Mouse (Mus musculus) liver, adult 2 months (tissue): ENCODE results near the gene Prkd3. TPM values are rescaled to one million over a fixed set of nuclear protein-coding genes. Genes with fewer than 3 reads are reported as not detected.
A peak's percentile ranks its signal among the peaks of the same experiment; 100 is the strongest.

Experiments used
- DNase-seq: peaks from one replicate; pipeline ENCODE4 v3.0.0-alpha.2; 2011; ENCODE audit warnings: low read depth, low spot score; ENCODE audit errors: extremely low read depth
- H3K27ac ChIP-seq: fragments of 200-500 bp; replicated peaks from 2 replicates; pipeline ENCODE4 v1.5.1; 2012; ENCODE audit warnings: low read depth, mild to moderate bottlenecking, control low read depth, inconsistent platforms, low read length; ENCODE audit not compliant: insufficient read depth
- H3K27me3 ChIP-seq: fragments of 200-500 bp; 2 replicates; pipeline ENCODE4 v1.6.1; 2012; ENCODE audit warnings: mild to moderate bottlenecking, moderate library complexity, low read length, inconsistent platforms; ENCODE audit not compliant: control insufficient read depth, insufficient read depth
- H3K36me3 ChIP-seq: fragments of 200-500 bp; 2 replicates; pipeline ENCODE4 v1.6.1; 2012; ENCODE audit warnings: low read length, inconsistent platforms; ENCODE audit not compliant: control insufficient read depth, insufficient read depth
- H3K4me1 ChIP-seq: fragments of 200-500 bp; 2 replicates; pipeline ENCODE4 v1.6.1; 2011; ENCODE audit warnings: low read length; ENCODE audit not compliant: control insufficient read depth, insufficient read depth
- H3K4me3 ChIP-seq: fragments of 200-500 bp; 2 replicates; pipeline ENCODE4 v1.5.1; 2011; ENCODE audit warnings: low read depth, mild to moderate bottlenecking, control low read depth, low read length, moderate library complexity; ENCODE audit not compliant: insufficient read depth
- H3K79me2 ChIP-seq: fragments of 200-500 bp; 2 replicates; pipeline ENCODE4 v1.6.1; 2012; ENCODE audit warnings: inconsistent platforms, mild to moderate bottlenecking, low read length, moderate library complexity; ENCODE audit not compliant: control insufficient read depth, insufficient read depth
- H3K9ac ChIP-seq: fragments of 200-500 bp; 2 replicates; pipeline ENCODE4 v1.6.1; 2012; ENCODE audit warnings: low read depth, mild to moderate bottlenecking, control low read depth, inconsistent platforms, low read length
- CTCF ChIP-seq: fragments of 200-500 bp; IDR thresholded peaks from 2 replicates; pipeline ENCODE4 v1.5.1; 2011; ENCODE audit warnings: low read depth, low read length, control low read depth
- POLR2A ChIP-seq: fragments of 200-500 bp; IDR thresholded peaks from 2 replicates; pipeline ENCODE4 v1.6.1; 2011; ENCODE audit warnings: low read length, control low read depth; ENCODE audit not compliant: insufficient read depth; ENCODE audit errors: extremely low read depth
- WGBS: fragments of 180-500 bp; shearing (Covaris S2); methylation state at CpG from one replicate; pipeline ENCODE4 v1.1.7; 2018; 5-methylcytosine and 5-hydroxymethylcytosine counted together
- polyA plus RNA-seq: library from polyadenylated mRNA; depleted of rRNA; stranded (reverse); fragments of >200 nt; gene quantifications from 2 replicates; pipeline ENCODE4 v1.2.3, GENCODE M21; 2012
- total RNA-seq: library from RNA; depleted of rRNA; stranded (reverse); fragments of >200 nt; gene quantifications from 2 replicates; pipeline ENCODE4 v1.2.3, GENCODE M21; 2014

Prkd3 gene
- total and polyA plus RNA-seq, 2 experiments: 79.6 to 191 TPM

- peak; percentile 49 for DNase-seq
- Histone ChIP-seq H3K4me3 (peak overlapping the region; percentile 79), H3K27me3 (no peaks in the 10 kb centered on the region), H3K9ac (peak overlapping the region; percentile 85), H3K79me2 (peaks cover 13% of the 10 kb centered on the region; the same call in 1 of the 2 replicates), H3K4me1 (peaks cover 8% of the 10 kb centered on the region), H3K27ac (peak overlapping the region; percentile 74), H3K36me3 (no peaks in the 10 kb centered on the region; the same call in 1 of the 2 replicates)
- WGBS: 4% methylated on average over 18 of the region's 18 CpGs
- TF ChIP-seq CTCF (no peak), POLR2A (no peak)
Observed at GRCm38 (mm10) chr17:79019726-79020207, 849 bp downstream of the Prkd3 start.

DNA sequence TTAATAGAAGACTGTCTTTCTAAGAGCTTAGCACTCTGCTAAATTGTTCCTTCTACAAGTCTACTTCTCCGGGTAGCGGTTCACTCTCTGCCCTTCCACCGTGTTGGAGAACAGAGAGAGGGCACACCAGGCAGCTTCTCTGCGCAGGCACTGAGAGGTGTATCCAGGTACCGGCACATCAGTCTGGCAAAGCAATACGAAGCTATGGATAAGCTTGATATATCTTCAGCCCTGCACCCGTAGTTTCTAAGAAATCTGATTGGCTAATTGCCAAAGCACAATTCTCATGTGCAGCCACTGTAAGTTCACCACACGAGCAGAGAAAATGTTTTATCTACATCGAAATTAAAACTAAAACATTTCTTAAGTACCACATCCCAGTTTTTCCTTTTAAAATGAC, 2.2 kb downstream of the Prkd3 start:
- TF ChIP-seq CTCF (no peak), POLR2A (no peak)
- peaks cover 16% of the 10 kb centered on the region; the same call in 1 of the 2 replicates for H3K79me2 ChIP-seq
- H3K9ac ChIP-seq: peak overlapping the region; percentile 12; the same call in 1 of the 2 replicates
- no peaks in the 10 kb centered on the region for H3K27me3 ChIP-seq
- H3K36me3 ChIP-seq: no peaks in the 10 kb centered on the region; the same call in 1 of the 2 replicates
- H3K27ac ChIP-seq: no peak overlapping the region
- 21% methylated on average over 9 of the region's 9 CpGs for WGBS
- peaks cover 8% of the 10 kb centered on the region for H3K4me1 ChIP-seq
- no peak overlapping the region for H3K4me3 ChIP-seq
- no peak for DNase-seq

- no peak for TF ChIP-seq CTCF
- no peak for TF ChIP-seq POLR2A
- DNase-seq: no peak
- Histone ChIP-seq H3K27me3 (no peaks in the 10 kb centered on the region), H3K36me3 (peaks cover 6% of the 10 kb centered on the region), H3K27ac (no peak overlapping the region), H3K9ac (no peak overlapping the region), H3K4me1 (peaks cover 8% of the 10 kb centered on the region), H3K4me3 (no peak overlapping the region), H3K79me2 (peaks cover 27% of the 10 kb centered on the region; the same call in 1 of the 2 replicates)
- 57% methylated on average over 10 of the region's 10 CpGs for WGBS
Observed at GRCm38 (mm10) chr17:79015831-79016230, 4.8 kb downstream of the Prkd3 start.

DNA sequence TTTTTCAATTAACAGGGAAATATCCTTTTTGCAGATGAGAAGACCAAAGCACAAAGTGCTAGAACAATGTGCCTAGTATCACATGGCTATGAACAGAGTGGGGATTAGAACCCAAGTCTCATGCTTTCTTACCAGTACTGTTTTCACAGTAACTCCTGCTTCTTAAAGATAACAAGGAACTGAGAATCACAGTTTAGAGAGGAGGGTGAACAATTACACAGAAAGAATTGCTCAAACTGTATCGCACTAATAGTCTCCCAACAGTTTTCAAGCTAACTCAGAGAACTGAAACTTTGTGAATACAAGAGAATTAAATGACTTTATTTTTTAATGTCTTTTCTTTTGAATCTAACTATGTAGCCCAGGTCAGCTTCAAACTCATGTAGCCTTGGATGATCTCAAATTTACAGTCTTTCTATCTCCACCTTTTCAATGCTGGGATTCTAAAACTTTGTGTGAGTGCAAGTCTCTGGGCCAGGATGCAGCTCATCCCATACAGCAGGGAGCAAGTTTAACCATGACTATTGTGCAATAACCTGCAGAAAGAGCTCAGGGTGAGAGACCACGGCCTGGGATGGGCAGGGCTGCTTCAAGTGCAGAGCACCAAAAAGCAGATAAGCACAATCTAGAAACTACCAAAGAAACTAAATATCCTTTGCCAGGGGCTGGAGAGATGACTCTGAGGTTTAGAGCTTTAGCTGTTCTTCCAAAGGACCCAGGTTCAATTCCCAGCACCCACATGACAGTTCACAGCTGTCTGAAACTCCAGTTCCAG, 5.5 kb downstream of the Prkd3 start:
- Histone ChIP-seq H3K9ac (no peak overlapping the region), H3K79me2 (peaks cover 27% of the 10 kb centered on the region; the same call in 1 of the 2 replicates), H3K27ac (no peak overlapping the region), H3K4me1 (peaks cover 8% of the 10 kb centered on the region), H3K27me3 (no peaks in the 10 kb centered on the region), H3K36me3 (peaks cover 6% of the 10 kb centered on the region), H3K4me3 (no peak overlapping the region)
- TF ChIP-seq CTCF (no peak), POLR2A (no peak)
- DNase-seq: no peak
- WGBS: 44% methylated on average over 2 of the region's 2 CpGs

GRCm38 (mm10) chr17:79013625-79014024, 7.0 kb downstream of the Prkd3 start:
- Histone ChIP-seq H3K27me3 (no peaks in the 10 kb centered on the region), H3K4me3 (no peak overlapping the region), H3K9ac (no peak overlapping the region), H3K79me2 (peaks cover 27% of the 10 kb centered on the region; the same call in 1 of the 2 replicates), H3K27ac (no peak overlapping the region), H3K36me3 (peaks cover 6% of the 10 kb centered on the region), H3K4me1 (peaks cover 8% of the 10 kb centered on the region)
- WGBS: 77% methylated on average over 2 of the region's 2 CpGs
- no peak for TF ChIP-seq POLR2A
- TF ChIP-seq CTCF: no peak
- no peak for DNase-seq
